In the genomic region with DNA sequence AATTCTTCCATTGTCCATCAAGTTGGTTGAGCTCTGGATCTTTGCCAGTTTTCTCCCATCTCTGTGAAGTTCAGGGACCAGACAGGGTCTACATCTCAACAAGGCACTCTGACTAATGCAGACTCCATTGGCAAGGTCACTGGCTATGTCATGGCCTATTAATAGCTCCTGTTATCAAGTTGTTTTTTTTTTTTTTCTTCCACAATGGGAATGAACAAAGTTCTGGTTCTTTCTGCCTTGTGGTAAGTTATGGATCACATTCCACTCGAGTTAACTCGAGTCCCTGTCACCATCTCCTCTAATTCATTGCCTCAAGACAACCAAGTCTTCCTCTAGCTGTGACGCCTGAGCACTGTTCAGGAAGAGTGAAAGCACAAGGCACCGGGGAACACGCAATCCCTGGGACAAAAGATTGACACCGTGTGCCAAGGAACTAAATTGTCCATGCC, we compare ENCODE assay signal across 1 mouse cellular context.
A peak's percentile ranks its signal among the peaks of the same experiment; 100 is the strongest.
TF ChIP-seq lines count a peak whose summit lies in the region.

No protein-coding gene starts in this region.

TF ChIP-seq in MEL, 35 proteins besides CTCF, POLR2A, EP300 and RAD21:
- TF ChIP-seq TAL1 (IDR thresholded peaks at IDR 0.05; ENCODE audit: low read length) (no peak), POLR2AphosphoS5 (IDR thresholded peaks at IDR 0.05; ENCODE audit: borderline replicate concordance, low read depth, low read length) (0 out of 2 replicates have a peak, but pooled peaks have one; percentile 33), POLR2AphosphoS2 (IDR thresholded peaks at IDR 0.05; ENCODE audit: low read length) (no peak), GABPA (IDR thresholded peaks at IDR 0.05; ENCODE audit: low read depth, low read length) (no peak), USF1 (IDR thresholded peaks at IDR 0.05; ENCODE audit: low read depth, low read length) (no peak), SMC3 (IDR thresholded peaks at IDR 0.05; ENCODE audit: low read depth, low read length) (no peak), ZC3H11A (IDR thresholded peaks at IDR 0.05; ENCODE audit: low read depth, low read length) (no peak), GATA1 (IDR thresholded peaks at IDR 0.05; ENCODE audit: low read depth, low read length) (no peak), TCF12 (IDR thresholded peaks at IDR 0.05; ENCODE audit: low read depth, low read length) (no peak; the same call in 1 of the 2 replicates), CHD1 (IDR thresholded peaks at IDR 0.05; ENCODE audit: low read depth, low read length) (peak; percentile 56; the same call in 1 of the 2 replicates), TBP (IDR thresholded peaks at IDR 0.05; ENCODE audit: low read depth, low read length) (no peak), ZKSCAN1 (IDR thresholded peaks at IDR 0.05; ENCODE audit: low read depth, low read length) (0 out of 2 replicates have a peak, but pooled peaks have one; percentile 42), MAFK (IDR thresholded peaks at IDR 0.05; ENCODE audit: borderline replicate concordance, low read depth, low read length) (no peak), BHLHE40 (IDR thresholded peaks at IDR 0.05; ENCODE audit: borderline replicate concordance, low read depth, low read length) (no peak), ELF1 (IDR thresholded peaks at IDR 0.05; ENCODE audit: low read depth, low read length) (no peak), SIN3A (IDR thresholded peaks at IDR 0.05; ENCODE audit: low read length) (no peak), CHD2 (IDR thresholded peaks at IDR 0.05; ENCODE audit: low read length) (no peak), HCFC1 (IDR thresholded peaks at IDR 0.05; ENCODE audit: low read depth, low read length) (no peak), MEF2A (IDR thresholded peaks at IDR 0.05; ENCODE audit: extremely low read depth, insufficient replicate concordance, low read depth, low read length, poor library complexity, severe bottlenecking) (peak; percentile 96), NELFE (IDR thresholded peaks at IDR 0.05; ENCODE audit: low read depth, low read length) (no peak), ETS1 (IDR thresholded peaks at IDR 0.05; ENCODE audit: low read depth, low read length) (no peak; the same call in 1 of the 2 replicates), JUND (IDR thresholded peaks at IDR 0.05; ENCODE audit: low read depth, low read length) (0 out of 2 replicates have a peak, but pooled peaks have one; percentile 3), NRF1 (IDR thresholded peaks at IDR 0.05; ENCODE audit: insufficient read depth, low read depth, low read length, poor library complexity, severe bottlenecking) (no peak), E2F4 (IDR thresholded peaks at IDR 0.05; ENCODE audit: borderline replicate concordance, low read depth, low read length) (no peak), UBTF (IDR thresholded peaks at IDR 0.05; ENCODE audit: borderline replicate concordance, insufficient read depth, low read depth, low read length) (no peak), MXI1 (IDR thresholded peaks at IDR 0.05; ENCODE audit: low read depth, low read length) (no peak), MYB (IDR thresholded peaks at IDR 0.05; ENCODE audit: low read depth, low read length) (no peak), ZMIZ1 (IDR thresholded peaks at IDR 0.05; ENCODE audit: low read depth, low read length) (no peak), MYC (IDR thresholded peaks at IDR 0.05; ENCODE audit: low read depth, low read length) (peak; percentile 18; the same call in 1 of the 2 replicates), MAZ (IDR thresholded peaks at IDR 0.05; ENCODE audit: low read depth, low read length) (no peak; the same call in 1 of the 2 replicates), USF2 (IDR thresholded peaks at IDR 0.05; ENCODE audit: borderline replicate concordance in 1 of 2, insufficient read depth in 1 of 2, low read depth in 1 of 2, low read length in 2 of 2) (no peak), MAX (IDR thresholded peaks at IDR 0.05; ENCODE audit: low read length) (peak; percentile 32; the same call in 1 of the 2 replicates), ZNF384 (IDR thresholded peaks at IDR 0.05; ENCODE audit: low read depth, low read length) (peak; percentile 89), KAT2A (conservative IDR thresholded peaks at IDR 0.05; ENCODE audit: low read depth, low read length) (no peak), RCOR1 (IDR thresholded peaks at IDR 0.05; ENCODE audit: low read depth, low read length) (peak; percentile 31; the same call in 1 of the 2 replicates)
